Mouse (Mus musculus) cerebellum, adult 8-10 months (tissue): ENCODE measurements around the gene Tnfrsf13c.
A peak's percentile ranks its signal among the peaks of the same experiment; 100 is the strongest.

Experiments used
- DNase-seq: peaks from one replicate; pipeline ENCODE4 v3.0.0; 2022

The Tnfrsf13c gene

DNA sequence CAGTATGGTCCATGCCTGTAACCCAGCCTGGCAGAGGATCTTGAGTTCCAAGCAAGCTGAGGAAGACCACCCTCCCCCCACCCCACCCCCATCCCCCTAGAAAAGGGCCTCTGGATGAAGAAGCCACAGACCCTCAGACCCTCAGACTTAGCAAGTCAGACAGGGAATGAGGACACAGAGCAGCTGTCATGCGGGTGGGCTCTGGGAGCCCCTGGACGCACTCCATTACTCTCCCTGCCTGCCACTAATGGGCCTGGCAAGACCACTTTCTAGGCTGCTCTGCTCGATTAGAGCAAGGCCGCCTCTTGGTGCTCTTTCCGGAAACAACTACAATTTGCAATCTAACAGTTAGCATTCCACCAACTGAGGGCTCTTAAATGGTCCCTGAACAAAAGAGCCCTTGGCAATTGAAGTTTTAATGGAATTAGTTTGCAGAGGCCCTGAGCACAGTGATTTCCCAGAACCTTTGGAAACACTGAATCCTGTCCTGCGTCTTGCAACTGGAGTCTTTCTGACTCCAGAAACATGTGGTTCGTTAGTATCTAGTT is 46.4 kb downstream of the Tnfrsf13c start:
- no peak for DNase-seq

DNA sequence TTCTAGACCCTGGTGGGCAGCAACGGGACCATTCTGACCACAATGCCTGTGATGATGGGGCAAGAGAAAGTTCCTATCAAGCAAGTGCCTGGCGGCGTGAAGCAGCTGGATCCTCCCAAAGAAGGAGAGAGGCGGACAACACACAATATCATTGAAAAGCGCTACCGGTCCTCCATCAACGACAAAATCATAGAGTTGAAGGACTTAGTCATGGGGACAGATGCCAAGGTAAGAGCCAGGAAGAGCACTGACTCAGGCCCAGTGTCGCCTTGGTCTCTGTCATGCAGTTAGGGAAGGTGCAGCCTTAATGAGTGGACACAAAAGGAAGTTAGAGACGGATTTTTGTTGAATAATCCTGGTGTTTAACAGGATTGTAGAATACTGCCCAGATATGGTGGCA is 49.1 kb downstream of the Tnfrsf13c start:
- no peak for DNase-seq

DNA sequence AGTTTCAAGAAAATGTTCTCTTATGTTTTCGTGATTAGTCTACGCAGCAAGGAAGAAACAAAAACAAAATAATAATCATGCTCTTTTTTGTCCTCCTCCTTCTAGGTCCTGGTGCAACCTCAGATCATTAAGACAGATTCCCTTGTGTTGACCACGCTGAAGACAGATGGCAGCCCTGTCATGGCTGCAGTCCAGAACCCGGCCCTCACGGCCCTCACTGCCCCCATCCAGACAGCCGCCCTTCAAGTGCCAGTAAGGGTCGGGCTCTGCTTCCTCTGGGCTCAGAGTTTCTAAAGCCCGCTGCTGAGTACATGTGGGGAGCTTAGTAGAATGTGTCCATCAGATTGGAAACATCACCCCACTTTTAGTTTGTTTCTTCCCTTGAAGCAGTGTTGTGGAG is 51.5 kb downstream of the Tnfrsf13c start:
- DNase-seq, result peak; percentile 59
